Mouse (Mus musculus) gastrocnemius, postnatal 36 days (tissue): ENCODE results near the gene Cntnap1. TPM values are rescaled to one million over a fixed set of nuclear protein-coding genes. Genes with fewer than 3 reads are reported as not detected.

Experiments used
- DNase-seq, 2 experiments: peaks; one replicate each; pipeline ENCODE4 v3.0.0; 2022
- intact Hi-C: fragments of 180-260 bp; cut with DNase I; formaldehyde crosslinking; loops from one replicate; pipeline ENCODE4 v1.15.1; 2025
- microRNA-seq, 2 experiments: library from miRNA; unstranded; fragments of <30 nt; microRNA quantifications; one replicate each; pipeline ENCODE4 v1.2.0; 2021
- total RNA-seq, 2 experiments: library from RNA; stranded (reverse); gene quantifications; 2 replicates each; pipeline ENCODE4 v1.2.3; 2021

Gene Cntnap1
- total RNA-seq, 2 experiments from 2014 or later, result 1.1 to 2.1 TPM

DNA sequence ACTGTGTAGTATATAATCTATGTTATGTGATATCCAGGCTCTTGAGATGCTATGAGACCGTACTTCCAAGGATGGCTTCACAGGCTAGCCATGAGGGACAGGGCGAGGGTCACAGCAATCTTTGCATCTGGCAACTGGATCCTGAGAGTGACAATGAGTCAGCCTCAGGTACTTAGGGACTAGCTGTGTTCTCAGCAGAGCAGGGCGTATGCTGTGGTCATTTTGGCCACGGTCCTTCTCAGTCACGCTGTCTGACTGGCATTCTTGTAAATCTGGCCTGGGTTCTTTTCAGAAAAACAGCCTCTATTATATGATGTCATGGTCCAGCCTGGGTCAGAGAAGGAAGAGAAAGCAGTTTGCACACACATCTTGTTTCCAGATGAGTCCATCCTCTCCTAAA, 66.5 kb downstream of the Cntnap1 start:
- no peak for DNase-seq
- intact Hi-C loops, result no loop called here

DNA sequence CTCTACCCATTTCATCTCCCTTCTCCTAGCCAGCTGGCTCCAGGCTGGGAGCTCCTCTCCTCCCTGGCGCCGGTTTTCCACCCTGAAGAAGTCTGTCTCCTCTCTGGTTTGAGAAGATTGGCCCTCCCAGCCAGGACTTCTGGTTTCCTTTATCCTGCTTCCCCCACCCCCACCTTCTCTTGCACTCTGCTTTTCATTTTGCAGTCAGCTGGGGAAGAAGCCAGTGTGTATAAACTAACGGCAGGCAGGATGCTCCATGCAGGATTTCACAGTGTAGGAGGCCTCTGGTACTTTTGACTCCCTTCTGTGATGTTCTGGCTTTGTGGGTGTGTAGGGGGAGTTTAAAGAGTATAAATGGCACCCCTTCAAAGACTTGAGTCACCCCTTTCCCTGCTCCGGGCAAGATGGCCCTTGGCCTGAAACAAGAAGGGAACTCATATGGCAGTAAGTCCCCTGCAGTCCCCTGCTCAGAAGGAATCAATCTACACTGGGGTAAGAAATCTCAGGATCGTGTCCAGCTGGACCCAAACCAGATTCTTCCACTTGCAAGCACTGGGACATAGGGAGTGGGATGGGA, 67.8 kb downstream of the Cntnap1 start:
- intact Hi-C loops, result no loop called here
- no peak for DNase-seq

Small RNA genes within 50 kb of the gene (microRNA-seq; reads per million reads assigned to microRNA genes)
- 0 reads per million in 2 experiments for gene Gm27626

Other genes starting within 250 kb of the Cntnap1 start
- 10 to 100 TPM; 38.8 to 42.9 TPM for gene Stat3, start 231.0 kb upstream of the Cntnap1 start, total RNA-seq
- 100 to 1,000 TPM; 148 to 153 TPM for gene Cavin1, start 199.6 kb upstream of the Cntnap1 start, total RNA-seq
- gene Atp6v0a1, start 161.1 kb upstream of the Cntnap1 start, total RNA-seq, result 10 to 100 TPM; 55.7 to 57.7 TPM
- 1 to 10 TPM; 3.2 to 3.5 TPM for gene Naglu, start 100.5 kb upstream of the Cntnap1 start, total RNA-seq
- not detected for gene Hsd17b1, start 92.1 kb upstream of the Cntnap1 start, total RNA-seq
- 1 to 10 TPM; 8.0 to 8.9 TPM for gene Coasy, start 88.0 kb upstream of the Cntnap1 start, total RNA-seq
- 10 to 100 TPM in 1 of 2 experiments, 1 to 10 TPM in 1; 8.8 to 12.4 TPM for gene Mlx, start 83.2 kb upstream of the Cntnap1 start, total RNA-seq
- 1 to 10 TPM; 1.6 to 2.1 TPM for gene Psmc3ip, start 75.1 kb upstream of the Cntnap1 start, total RNA-seq
- gene Retreg3, start 50.6 kb upstream of the Cntnap1 start, total RNA-seq, result 10 to 100 TPM; 29.6 to 29.7 TPM
- gene Tubg1, start 50.6 kb upstream of the Cntnap1 start, total RNA-seq, result 10 to 100 TPM; 23.9 TPM
- 1 to 10 TPM; 2.3 to 2.6 TPM for gene Tubg2, start 14.6 kb upstream of the Cntnap1 start, total RNA-seq
- gene Plekhh3, start 828 bp downstream of the Cntnap1 start, total RNA-seq, result 10 to 100 TPM; 22.4 to 27.6 TPM
- gene Ccr10, start 4.9 kb downstream of the Cntnap1 start, total RNA-seq, result not detected
- gene Ezh1, start 55.9 kb downstream of the Cntnap1 start, total RNA-seq, result 10 to 100 TPM; 20.5 to 23.8 TPM
- 10 to 100 TPM; 35.3 to 38.3 TPM for gene Ramp2, start 75.5 kb downstream of the Cntnap1 start, total RNA-seq
- 10 to 100 TPM; 36.2 to 39.4 TPM for gene Vps25, start 83.2 kb downstream of the Cntnap1 start, total RNA-seq
- under 1 TPM; 0.10 to 0.15 TPM for gene Wnk4, start 90.0 kb downstream of the Cntnap1 start, total RNA-seq
- under 1 TPM; 0.10 to 0.15 TPM for gene Cntd1, start 108.5 kb downstream of the Cntnap1 start, total RNA-seq
- gene Coa3, start 108.6 kb downstream of the Cntnap1 start, total RNA-seq, result 10 to 100 TPM; 64.3 to 71.4 TPM
- gene Becn1, start 131.8 kb downstream of the Cntnap1 start, total RNA-seq, result 10 to 100 TPM; 73.9 to 78.0 TPM
- gene Psme3, start 145.7 kb downstream of the Cntnap1 start, total RNA-seq, result 10 to 100 TPM; 54.1 to 57.8 TPM
- gene Aoc2, start 154.5 kb downstream of the Cntnap1 start, total RNA-seq, result 1 to 10 TPM in 1 of 2 experiments, under 1 TPM in 1; 0.92 to 1.2 TPM
- 1 to 10 TPM; 4.7 to 7.1 TPM for gene Aoc3, start 160.1 kb downstream of the Cntnap1 start, total RNA-seq
- not detected for gene G6pc, start 197.0 kb downstream of the Cntnap1 start, total RNA-seq
- gene Aarsd1, start 247.1 kb downstream of the Cntnap1 start, total RNA-seq, result 10 to 100 TPM; 10.5 to 19.4 TPM